Mouse (Mus musculus): ENCODE results near the gene Ranbp10. TPM values are rescaled to one million over a fixed set of nuclear protein-coding genes. Genes with fewer than 3 reads are reported as not detected.
"Not testable (repeated sequence)": the region's sequence is repeated elsewhere in the genome, so short reads cannot be mapped to it uniquely, and the experiment has no call there.

Gene Ranbp10
- polyA plus RNA-seq, 2 experiments: 37.0 to 60.6 TPM

GRCm38 (mm10) chr8:105839209-105839608 lies 12.1 kb upstream of the Ranbp10 start:
- no peak overlapping the region for H3K27ac ChIP-seq
- H3K9me3 ChIP-seq (ENCODE audit: control insufficient read depth, low read length): no peaks in the 10 kb centered on the region
- H3K36me3 ChIP-seq (replicated peaks; ENCODE audit: control insufficient read depth, insufficient read depth, low read depth): peaks cover 5% of the 10 kb centered on the region
- peaks cover 6 to 10% of the 10 kb centered on the region in 2 experiments for H3K4me1 ChIP-seq (replicated peaks; ENCODE audit: control insufficient read depth in 2 of 2, insufficient read depth in 2 of 2, low read length in 1 of 2)
- H3K27me3 ChIP-seq (ENCODE audit: control insufficient read depth, insufficient read depth, low read length): no peaks in the 10 kb centered on the region
- WGBS (ENCODE audit: insufficient replicate concordance): 65% methylated on average over 5 of the region's 5 CpGs
- no peak for TF ChIP-seq CTCF (IDR thresholded peaks at IDR 0.05; ENCODE audit: low read depth)
- TF ChIP-seq EP300 (IDR thresholded peaks at IDR 0.05; ENCODE audit: low read depth): no peak
- H3K4me3 ChIP-seq (ENCODE audit: insufficient read depth in 1 of 2, low read depth in 2 of 2, low read length in 2 of 2): no peak overlapping the region
- no peak for DNase-seq (ENCODE audit: low read depth in 3 of 3, low spot score in 3 of 3)
- ATAC-seq (ENCODE audit: insufficient read depth): no peak
- H3K4me2 ChIP-seq (ENCODE audit: low read depth): no peak overlapping the region
- H3K9ac ChIP-seq (replicated peaks): no peak overlapping the region

GRCm38 (mm10) chr8:105836991-105837390 lies 9.8 kb upstream of the Ranbp10 start:
- no peak overlapping the region for H3K27ac ChIP-seq
- H3K9me3 ChIP-seq (ENCODE audit: control insufficient read depth, low read length): no peaks in the 10 kb centered on the region
- TF ChIP-seq CTCF (IDR thresholded peaks at IDR 0.05; ENCODE audit: low read depth) (no peak), EP300 (IDR thresholded peaks at IDR 0.05; ENCODE audit: low read depth) (no peak)
- no peak overlapping the region for H3K9ac ChIP-seq (replicated peaks)
- no peak for ATAC-seq (ENCODE audit: insufficient read depth)
- WGBS (ENCODE audit: insufficient replicate concordance): 65% methylated on average over 6 of the region's 6 CpGs
- no peaks in the 10 kb centered on the region for H3K27me3 ChIP-seq (ENCODE audit: control insufficient read depth, insufficient read depth, low read length)
- peaks cover 17 to 23% of the 10 kb centered on the region in 2 experiments for H3K4me1 ChIP-seq (replicated peaks; ENCODE audit: control insufficient read depth in 2 of 2, insufficient read depth in 2 of 2, low read length in 1 of 2)
- no peak for DNase-seq (ENCODE audit: low read depth in 3 of 3, low spot score in 3 of 3)
- no peaks in the 10 kb centered on the region for H3K36me3 ChIP-seq (replicated peaks; ENCODE audit: control insufficient read depth, insufficient read depth, low read depth)
- no peak overlapping the region for H3K4me2 ChIP-seq (ENCODE audit: low read depth)
- no peak overlapping the region for H3K4me3 ChIP-seq (ENCODE audit: insufficient read depth in 1 of 2, low read depth in 2 of 2, low read length in 2 of 2)

DNA sequence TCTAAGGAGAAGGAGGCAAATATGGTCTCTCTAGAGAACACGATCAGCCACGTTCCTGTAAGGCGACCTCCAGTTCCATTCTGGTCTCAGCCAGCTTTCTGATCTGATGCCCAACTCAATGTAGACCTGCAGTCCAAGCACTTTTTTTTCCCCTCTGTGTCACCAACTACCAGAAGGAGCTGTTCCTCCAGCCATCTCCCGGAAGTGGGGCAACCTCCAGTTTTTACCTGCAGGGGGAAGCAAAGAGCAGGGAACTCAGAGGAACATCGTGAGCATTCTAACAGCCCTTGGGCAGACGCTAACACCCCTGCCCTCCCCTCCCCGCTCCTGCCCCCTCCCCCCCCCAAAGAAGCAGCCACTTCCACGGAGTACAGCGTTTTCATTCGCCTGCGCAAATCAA lies 8.2 kb upstream of the Ranbp10 start:
- Histone ChIP-seq H3K9ac (replicated peaks) (no peak overlapping the region), H3K9me3 (ENCODE audit: control insufficient read depth, low read length) (no peaks in the 10 kb centered on the region), H3K4me3 (ENCODE audit: insufficient read depth in 1 of 2, low read depth in 2 of 2, low read length in 2 of 2) (no peak overlapping the region), H3K4me2 (ENCODE audit: low read depth) (peak overlapping the region; percentile 33), H3K27ac (peak overlapping the region; percentile 48), H3K36me3 (replicated peaks; ENCODE audit: control insufficient read depth, insufficient read depth, low read depth) (peaks cover 2% of the 10 kb centered on the region; the same call in 1 of the 2 replicates), H3K4me1 (replicated peaks; ENCODE audit: control insufficient read depth in 2 of 2, insufficient read depth in 2 of 2, low read length in 1 of 2) (peaks cover 26 to 29% of the 10 kb centered on the region in 2 experiments), H3K27me3 (ENCODE audit: control insufficient read depth, insufficient read depth, low read length) (no peaks in the 10 kb centered on the region)
- peak; percentile 71 for ATAC-seq (ENCODE audit: insufficient read depth)
- peak; percentile 72 to 77 (median 72) for DNase-seq (ENCODE audit: low read depth in 3 of 3, low spot score in 3 of 3)
- WGBS (ENCODE audit: insufficient replicate concordance): 18% methylated on average over 10 of the region's 11 CpGs
- TF ChIP-seq CTCF (IDR thresholded peaks at IDR 0.05; ENCODE audit: low read depth): peak; percentile 90
- no peak; the same call in 1 of the 2 replicates for TF ChIP-seq EP300 (IDR thresholded peaks at IDR 0.05; ENCODE audit: low read depth)

DNA sequence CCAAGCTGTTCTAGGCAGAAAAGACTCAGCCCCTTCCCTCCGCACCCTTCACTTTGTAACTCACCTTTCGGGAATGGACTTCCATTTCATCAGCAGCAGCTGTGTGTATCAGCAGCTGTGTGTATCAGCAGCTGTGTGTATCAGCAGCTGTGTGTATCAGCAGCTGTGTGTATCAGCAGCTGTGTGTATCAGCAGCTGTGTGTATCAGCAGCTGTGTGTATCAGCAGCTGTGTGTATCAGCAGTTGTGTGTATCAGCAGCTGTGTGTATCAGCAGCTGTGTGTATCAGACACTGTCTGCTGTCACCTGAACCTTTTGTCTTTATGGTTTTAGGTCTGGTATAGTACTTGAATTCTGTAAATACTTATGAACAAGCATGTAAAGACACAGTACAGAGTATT lies 6.6 kb upstream of the Ranbp10 start:
- Histone ChIP-seq H3K4me1 (replicated peaks; ENCODE audit: control insufficient read depth in 2 of 2, insufficient read depth in 2 of 2, low read length in 1 of 2) (peaks cover 36 to 37% of the 10 kb centered on the region in 2 experiments), H3K27ac (peak overlapping the region; percentile 97), H3K4me2 (ENCODE audit: low read depth) (peak overlapping the region; percentile 75), H3K9ac (replicated peaks) (peak overlapping the region; percentile 87), H3K4me3 (ENCODE audit: insufficient read depth in 1 of 2, low read depth in 2 of 2, low read length in 2 of 2) (peak overlapping the region; percentile 67 to 69)
- ATAC-seq (ENCODE audit: insufficient read depth): peak; percentile 47; the same call in 1 of the 2 replicates
- not testable (repeated sequence) for H3K9me3 ChIP-seq (ENCODE audit: control insufficient read depth, low read length); H3K36me3 ChIP-seq (replicated peaks; ENCODE audit: control insufficient read depth, insufficient read depth, low read depth); H3K27me3 ChIP-seq (ENCODE audit: control insufficient read depth, insufficient read depth, low read length); DNase-seq (ENCODE audit: low read depth in 3 of 3, low spot score in 3 of 3)
- peak; percentile 96 for TF ChIP-seq EP300 (IDR thresholded peaks at IDR 0.05; ENCODE audit: low read depth)
- WGBS (ENCODE audit: insufficient replicate concordance): 46% methylated on average over 2 of the region's 2 CpGs

DNA sequence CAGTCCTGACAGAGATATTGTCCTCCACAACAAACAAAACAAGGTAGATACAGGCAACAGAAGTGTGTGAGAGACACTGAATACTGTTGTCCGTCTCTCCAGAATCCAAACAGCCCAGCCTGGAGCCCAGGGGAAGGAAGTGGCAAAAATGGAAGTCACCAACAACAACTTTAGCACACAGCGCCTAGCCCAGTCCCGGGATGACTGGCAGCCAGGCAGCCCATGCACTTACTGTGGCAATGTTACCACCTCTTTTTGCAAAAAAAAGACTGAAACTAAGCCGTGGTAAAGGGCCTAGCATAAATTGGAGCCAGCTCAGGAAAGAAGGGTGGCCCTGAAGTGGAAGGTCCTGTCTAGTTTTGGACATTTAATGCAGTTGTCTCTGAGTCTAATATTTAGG lies 771 bp downstream of the Ranbp10 start:
- DNase-seq (ENCODE audit: low read depth in 3 of 3, low spot score in 3 of 3) (no peak), ATAC-seq (ENCODE audit: insufficient read depth) (no peak)
- Histone ChIP-seq H3K9ac (replicated peaks) (peak overlapping the region; percentile 100), H3K4me3 (ENCODE audit: insufficient read depth in 1 of 2, low read depth in 2 of 2, low read length in 2 of 2) (peak overlapping the region; percentile 98 to 100), H3K9me3 (ENCODE audit: control insufficient read depth, low read length) (no peaks in the 10 kb centered on the region), H3K4me1 (replicated peaks; ENCODE audit: control insufficient read depth in 2 of 2, insufficient read depth in 2 of 2, low read length in 1 of 2) (peaks cover 45 to 51% of the 10 kb centered on the region in 2 experiments), H3K27ac (peak overlapping the region; percentile 100), H3K27me3 (ENCODE audit: control insufficient read depth, insufficient read depth, low read length) (no peaks in the 10 kb centered on the region), H3K4me2 (ENCODE audit: low read depth) (peak overlapping the region; percentile 92), H3K36me3 (replicated peaks; ENCODE audit: control insufficient read depth, insufficient read depth, low read depth) (peaks cover 52% of the 10 kb centered on the region)
- 1% methylated on average over 4 of the region's 4 CpGs for WGBS (ENCODE audit: insufficient replicate concordance)
- TF ChIP-seq EP300 (IDR thresholded peaks at IDR 0.05; ENCODE audit: low read depth) (no peak), CTCF (IDR thresholded peaks at IDR 0.05; ENCODE audit: low read depth) (no peak)
